Mouse (Mus musculus) right cerebral cortex, postnatal 25 days (tissue): ENCODE data around the gene 2900011O08Rik.
"Not testable (repeated sequence)": the region's sequence is repeated elsewhere in the genome, so short reads cannot be mapped to it uniquely, and the experiment has no call there.

Source experiments
- DNase-seq: peaks from one replicate; pipeline ENCODE4 v3.0.0; 2022

The 2900011O08Rik gene

GRCm38 (mm10) chr16:14005266-14005665, 18.9 kb downstream of the 2900011O08Rik start:
- no peak for DNase-seq

- DNase-seq, result no peak
Observed at GRCm38 (mm10) chr16:14008081-14008480, 21.7 kb downstream of the 2900011O08Rik start.

GRCm38 (mm10) chr16:14008708-14009107, 22.3 kb downstream of the 2900011O08Rik start:
- DNase-seq, result no peak

- DNase-seq, result no peak
Observed at GRCm38 (mm10) chr16:14009966-14010365, 23.6 kb downstream of the 2900011O08Rik start.

- DNase-seq, result no peak
Observed at GRCm38 (mm10) chr16:14017306-14017705, 30.9 kb downstream of the 2900011O08Rik start.

GRCm38 (mm10) chr16:14021166-14021822, 34.9 kb downstream of the 2900011O08Rik start:
- DNase-seq, result no peak

- no peak for DNase-seq
Observed at GRCm38 (mm10) chr16:14025091-14025990, 38.9 kb downstream of the 2900011O08Rik start.

GRCm38 (mm10) chr16:14029072-14029471, 42.7 kb downstream of the 2900011O08Rik start:
- no peak for DNase-seq

- no peak for DNase-seq
Observed at GRCm38 (mm10) chr16:14029851-14030250, 43.4 kb downstream of the 2900011O08Rik start.

- DNase-seq, result no peak
Observed at GRCm38 (mm10) chr16:14030650-14031049, 44.2 kb downstream of the 2900011O08Rik start.

GRCm38 (mm10) chr16:14033076-14033475, 46.7 kb downstream of the 2900011O08Rik start:
- DNase-seq, result no peak

GRCm38 (mm10) chr16:14042421-14042820, 56.0 kb downstream of the 2900011O08Rik start:
- no peak for DNase-seq

GRCm38 (mm10) chr16:14044695-14045094, 58.3 kb downstream of the 2900011O08Rik start:
- peak; percentile 57 for DNase-seq

- no peak for DNase-seq
Observed at GRCm38 (mm10) chr16:14046224-14046756, 59.9 kb downstream of the 2900011O08Rik start.

- peak; percentile 4 for DNase-seq
Observed at GRCm38 (mm10) chr16:14052221-14052620, 65.8 kb downstream of the 2900011O08Rik start.

- DNase-seq, result peak; percentile 2
Observed at GRCm38 (mm10) chr16:14053116-14053515, 66.7 kb downstream of the 2900011O08Rik start.

- DNase-seq, result no peak
Observed at GRCm38 (mm10) chr16:14055271-14055670, 68.9 kb downstream of the 2900011O08Rik start.

- no peak for DNase-seq
Observed at GRCm38 (mm10) chr16:14056734-14057133, 70.3 kb downstream of the 2900011O08Rik start.

GRCm38 (mm10) chr16:14058541-14058940, 72.1 kb downstream of the 2900011O08Rik start:
- DNase-seq, result no peak

GRCm38 (mm10) chr16:14059118-14059854, 72.9 kb downstream of the 2900011O08Rik start:
- DNase-seq, result no peak

GRCm38 (mm10) chr16:14059869-14060268, 73.5 kb downstream of the 2900011O08Rik start:
- no peak for DNase-seq

GRCm38 (mm10) chr16:14066571-14066970, 80.2 kb downstream of the 2900011O08Rik start:
- DNase-seq, result not testable (repeated sequence)

- not testable (repeated sequence) for DNase-seq
Observed at GRCm38 (mm10) chr16:14068701-14069100, 82.3 kb downstream of the 2900011O08Rik start.
